Comparison of ENCODE assay signal across 9 mouse cellular contexts in genomic region chr1:162276011-162276410, GRCm38 (mm10).
DNase-seq lines count a peak whose midpoint lies in the region; ATAC-seq lines count a peak whose summit lies in the region.
"Had no signal": no experiment of that assay in that cellular context is flagged by ENCODE, and none has a peak within 500 bp of the region (broad histone marks: within the 10 kb centered on the region; RNA-seq: fewer than 3 reads in every experiment).

No protein-coding gene starts in this region.

- H3K27me3 ChIP-seq in heart, embryonic 11.5 days (ENCODE audit: control insufficient read depth, insufficient read depth, low read length), result no peaks in the 10 kb centered on the region
- no peaks in the 10 kb centered on the region for H3K27me3 ChIP-seq in forebrain, embryonic 15.5 days

- intact Hi-C loops in heart, postnatal 10 days (cut with DNase I), result loop anchor here (1.0 kb wide), 1 partner anchor 277 kb away; no protein-coding TSS in a partner anchor

- no peak for ATAC-seq in heart, embryonic 11.5 days (replicated peaks; ENCODE audit: insufficient number of reproducible peaks, low FRiP score, low TSS enrichment)
- no peak for ATAC-seq in forebrain, embryonic 15.5 days (replicated peaks)

- no peaks in the 10 kb centered on the region for H3K36me3 ChIP-seq in heart, embryonic 11.5 days (ENCODE audit: control insufficient read depth, insufficient read depth, low read length)
- H3K36me3 ChIP-seq in forebrain, embryonic 15.5 days, result no peaks in the 10 kb centered on the region

- no peak overlapping the region for H3K9ac ChIP-seq in heart, embryonic 11.5 days (ENCODE audit: low read depth, low read length)
- H3K9ac ChIP-seq in forebrain, embryonic 15.5 days (replicated peaks), result no peak overlapping the region

- H3K4me3 ChIP-seq in heart, embryonic 11.5 days (ENCODE audit: low read depth, low read length), result no peak overlapping the region
- no peak overlapping the region for H3K4me3 ChIP-seq in forebrain, embryonic 15.5 days
- H3K4me3 ChIP-seq: erythroblast, embryonic 14.5 days had no signal

- DNase-seq in heart, postnatal 10 days, result peak; percentile 30 to 48
- DNase-seq in urinary bladder, postnatal 36 days (ENCODE audit: low spot score in 2 of 2), result peak; percentile 13 to 35
- DNase-seq in urinary bladder, postnatal 10 days (ENCODE audit: low spot score), result no peak
- DNase-seq in kidney, postnatal 14 days, result peak; percentile 47
- peak; percentile 9 for DNase-seq in yolk sac, embryonic 10.5 days (ENCODE audit: low spot score)
- DNase-seq in thymus, postnatal 0 days (ENCODE audit: low spot score), result no peak

- no peaks in the 10 kb centered on the region for H3K9me3 ChIP-seq in heart, embryonic 11.5 days (replicated peaks; ENCODE audit: control insufficient read depth, low read length)
- no peaks in the 10 kb centered on the region for H3K9me3 ChIP-seq in forebrain, embryonic 15.5 days

- WGBS in heart, embryonic 11.5 days (ENCODE audit: insufficient replicate concordance), result 92% methylated on average over 1 of the region's 1 CpGs
- 87% methylated on average over 1 of the region's 1 CpGs for WGBS in forebrain, embryonic 15.5 days

- no peaks in the 10 kb centered on the region for H3K4me1 ChIP-seq in heart, embryonic 11.5 days (ENCODE audit: control insufficient read depth, insufficient read depth, low read length)
- no peaks in the 10 kb centered on the region for H3K4me1 ChIP-seq in forebrain, embryonic 15.5 days

- no peak overlapping the region for H3K4me2 ChIP-seq in heart, embryonic 11.5 days
- H3K4me2 ChIP-seq in forebrain, embryonic 15.5 days (replicated peaks), result no peak overlapping the region

- no peak overlapping the region for H3K27ac ChIP-seq in heart, embryonic 11.5 days (ENCODE audit: low read depth, low read length)
- no peak overlapping the region for H3K27ac ChIP-seq in forebrain, embryonic 15.5 days (replicated peaks)

Comparison
In these comparisons a context has a peak if more than half of its experiments do, and no peak if none do; other contexts are left out.
1. DNase-seq: peak in heart, postnatal 10 days (2 of 2), urinary bladder, postnatal 36 days (2 of 2), kidney, postnatal 14 days (single experiment) and yolk sac, embryonic 10.5 days (single experiment); none in urinary bladder, postnatal 10 days (single experiment) and thymus, postnatal 0 days (single experiment).